Mouse (Mus musculus) gonadal fat pad, adult 2 months (tissue): ENCODE results near the gene Mex3d. TPM values are rescaled to one million over a fixed set of nuclear protein-coding genes. Genes with fewer than 3 reads are reported as not detected.

Experiments used
- DNase-seq: peaks from one replicate; pipeline ENCODE4 v3.0.0-alpha.2; 2012; ENCODE audit warnings: low read depth
- polyA plus RNA-seq: library from polyadenylated mRNA; depleted of rRNA; stranded (reverse); fragments of >200 nt; gene quantifications from 2 replicates; pipeline ENCODE4 v1.2.3, GENCODE M21; 2012; rRNA removed

The Mex3d gene
- polyA plus RNA-seq, 1 experiment, result 13.3 TPM

DNA sequence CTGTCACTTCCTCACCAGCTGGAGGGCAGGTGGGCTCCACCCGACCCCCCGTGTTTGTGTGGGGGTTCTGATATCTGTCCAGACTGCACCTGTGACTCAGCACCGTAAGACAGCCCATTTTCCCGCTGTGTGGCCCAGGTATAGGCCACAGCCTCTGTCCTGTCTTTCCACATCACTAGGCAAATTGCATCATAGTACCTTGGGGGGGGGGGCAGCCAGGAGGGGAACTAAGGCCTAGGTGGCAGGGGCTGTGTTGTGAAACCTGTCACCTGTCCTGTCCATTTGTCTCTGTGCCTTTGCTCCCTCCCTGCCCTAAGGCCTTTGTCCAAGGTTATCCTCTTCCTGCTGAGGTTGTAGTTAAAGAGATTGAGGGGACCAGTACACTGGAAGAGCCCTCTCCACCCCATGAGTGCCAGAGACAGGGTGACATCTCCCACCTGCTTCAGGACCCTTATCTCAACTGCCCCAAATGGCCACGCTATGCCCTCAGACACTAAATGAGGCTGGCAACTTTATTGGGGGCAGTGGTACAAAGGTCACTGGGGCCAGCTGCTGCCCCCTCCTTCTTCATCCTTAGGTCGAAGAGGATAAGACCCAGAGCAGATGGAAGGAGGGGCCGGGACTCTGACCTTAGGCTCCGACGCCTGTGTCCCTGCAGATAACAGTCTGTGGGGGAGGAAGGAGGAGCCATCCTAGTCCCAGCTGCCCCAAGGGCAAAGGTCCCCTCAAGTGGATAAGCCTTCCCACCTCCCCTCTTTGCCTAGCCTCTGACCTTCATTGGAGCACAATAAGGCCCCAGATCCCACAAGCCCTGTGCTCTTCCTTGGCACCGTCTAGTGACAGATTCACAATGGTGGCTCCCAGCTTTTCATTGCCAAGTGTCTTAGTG is 55.6 kb downstream of the Mex3d start:
- DNase-seq, result no peak

DNA sequence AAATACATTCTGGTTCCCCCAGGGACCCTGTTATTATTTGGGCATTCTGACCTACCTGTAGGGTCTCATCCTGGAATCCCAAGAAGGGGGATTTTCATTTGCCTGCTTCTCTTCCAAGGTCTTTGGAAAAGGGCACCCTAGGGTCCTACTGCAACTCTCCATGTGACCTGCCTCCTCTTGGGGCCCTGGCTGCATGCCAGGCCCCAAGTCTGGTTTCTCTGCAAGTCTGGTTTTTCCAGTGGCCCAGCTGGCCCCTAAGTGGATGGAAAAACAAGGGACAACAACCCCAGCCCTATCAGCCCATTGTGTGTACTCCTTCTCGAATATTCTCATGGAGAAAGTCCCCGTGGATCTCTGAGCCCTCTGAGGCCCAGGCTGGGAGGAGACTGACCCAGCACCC is 56.6 kb downstream of the Mex3d start:
- no peak for DNase-seq

Other genes with a start within 250 kb of the Mex3d start
- 561 and 619 TPM in 2 replicates for gene Atp5d, start 249.0 kb downstream of the Mex3d start, polyA plus RNA-seq
- 32.6 and 47.3 TPM in 2 replicates for gene Cbarp, start 246.8 kb downstream of the Mex3d start, polyA plus RNA-seq
- gene Midn, start 239.4 kb downstream of the Mex3d start, polyA plus RNA-seq, result 35.1 and 46.4 TPM in 2 replicates
- 159 and 198 TPM in 2 replicates for gene Cirbp, start 221.7 kb downstream of the Mex3d start, polyA plus RNA-seq
- 9.3 and 13.7 TPM in 2 replicates for gene 1600002K03Rik, start 214.7 kb downstream of the Mex3d start, polyA plus RNA-seq
- 3.2 and 4.0 TPM in 2 replicates for gene Efna2, start 208.2 kb downstream of the Mex3d start, polyA plus RNA-seq
- gene Mum1, start 161.2 kb downstream of the Mex3d start, polyA plus RNA-seq, result 52.5 and 54.1 TPM in 2 replicates
- 335 and 336 TPM in 2 replicates for gene Ndufs7, start 138.5 kb downstream of the Mex3d start, polyA plus RNA-seq
- gene Gamt, start 126.6 kb downstream of the Mex3d start, polyA plus RNA-seq, result 252 and 295 TPM in 2 replicates
- gene Dazap1, start 126.2 kb downstream of the Mex3d start, polyA plus RNA-seq, result 43.5 and 68.3 TPM in 2 replicates
- gene Rps15, start 95.2 kb downstream of the Mex3d start, polyA plus RNA-seq, result 1,514 and 1,586 TPM in 2 replicates
- gene Apc2, start 91.7 kb downstream of the Mex3d start, polyA plus RNA-seq, result 1.4 and 1.5 TPM in 2 replicates
- gene 2310011J03Rik, start 67.1 kb downstream of the Mex3d start, polyA plus RNA-seq, result 55.9 and 62.7 TPM in 2 replicates
- 10.4 and 10.6 TPM in 2 replicates for gene Pcsk4, start 58.2 kb downstream of the Mex3d start, polyA plus RNA-seq
- gene Reep6, start 57.7 kb downstream of the Mex3d start, polyA plus RNA-seq, result 28.7 and 51.2 TPM in 2 replicates
- 11.2 and 18.2 TPM in 2 replicates for gene Adamtsl5, start 39.2 kb downstream of the Mex3d start, polyA plus RNA-seq
- gene Plk5, start 31.2 kb downstream of the Mex3d start, polyA plus RNA-seq, result 0.57 and 0.93 TPM in 2 replicates
- 145 and 160 TPM in 2 replicates for gene Mbd3, start 11.9 kb upstream of the Mex3d start, polyA plus RNA-seq
- gene Uqcr11, start 19.2 kb upstream of the Mex3d start, polyA plus RNA-seq, result 1,967 and 2,574 TPM in 2 replicates
- gene Tcf3, start 46.0 kb upstream of the Mex3d start, polyA plus RNA-seq, result 56.8 and 63.8 TPM in 2 replicates
- not detected in 2 replicates for gene Onecut3, start 107.2 kb upstream of the Mex3d start, polyA plus RNA-seq
- gene Atp8b3, start 151.5 kb upstream of the Mex3d start, polyA plus RNA-seq, result 9.0 and 9.6 TPM in 2 replicates
- gene Rexo1, start 173.9 kb upstream of the Mex3d start, polyA plus RNA-seq, result 35.3 and 36.9 TPM in 2 replicates
- 20.8 and 30.5 TPM in 2 replicates for gene Klf16, start 189.7 kb upstream of the Mex3d start, polyA plus RNA-seq
- gene Abhd17a, start 202.7 kb upstream of the Mex3d start, polyA plus RNA-seq, result 192 and 205 TPM in 2 replicates
- 82.6 and 91.5 TPM in 2 replicates for gene Scamp4, start 215.2 kb upstream of the Mex3d start, polyA plus RNA-seq
- gene Adat3, start 215.2 kb upstream of the Mex3d start, polyA plus RNA-seq, result 9.5 and 9.6 TPM in 2 replicates
- gene Gm49322, start 218.4 kb upstream of the Mex3d start, polyA plus RNA-seq, result 1.5 and 2.1 TPM in 2 replicates
- gene Csnk1g2, start 235.2 kb upstream of the Mex3d start, polyA plus RNA-seq, result 228 and 235 TPM in 2 replicates